Mouse (Mus musculus) limb, embryonic 14.5 days (tissue): ENCODE measurements around the gene Rnf167. TPM values are rescaled to one million over a fixed set of nuclear protein-coding genes. Genes with fewer than 3 reads are reported as not detected.

Source experiments
- ATAC-seq: fragments of 200-750 bp; cut with Nextera tagmentation; 2 replicates; pipeline ENCODE4 v1.8.0; 2017; ENCODE audit warnings: low read depth, moderate number of reproducible peaks, moderate TSS enrichment; ENCODE audit not compliant: low FRiP score
- DNase-seq: peaks from one replicate; pipeline ENCODE4 v3.0.0-alpha.2; 2015; ENCODE audit warnings: low spot score
- H3K27ac ChIP-seq: fragments of 300-500 bp; sonication (generic); replicated peaks from 2 replicates; pipeline ENCODE4 v1.5.1; 2014; ENCODE audit warnings: low read depth, mild to moderate bottlenecking, low read length, moderate library complexity, mixed read lengths
- H3K27me3 ChIP-seq: fragments of 300-500 bp; sonication (generic); 2 replicates; pipeline ENCODE4 v1.6.1; 2014; ENCODE audit warnings: low read length, mixed read lengths; ENCODE audit not compliant: control insufficient read depth, insufficient read depth
- H3K36me3 ChIP-seq: fragments of 300-500 bp; sonication (generic); 2 replicates; pipeline ENCODE4 v1.6.1; 2014; ENCODE audit warnings: mild to moderate bottlenecking, low read length, moderate library complexity, mixed read lengths; ENCODE audit not compliant: control insufficient read depth, insufficient read depth
- H3K4me1 ChIP-seq: fragments of 300-500 bp; sonication (generic); 2 replicates; pipeline ENCODE4 v1.6.1; 2014; ENCODE audit warnings: antibody characterized with exemption, low read length, mixed read lengths; ENCODE audit not compliant: control insufficient read depth, insufficient read depth
- H3K4me2 ChIP-seq: fragments of 300-500 bp; sonication (generic); replicated peaks from 2 replicates; pipeline ENCODE4 v1.6.1; 2014; ENCODE audit warnings: low read depth, mild to moderate bottlenecking, low read length, moderate library complexity; ENCODE audit not compliant: severe bottlenecking
- H3K4me3 ChIP-seq: fragments of 300-500 bp; sonication (generic); replicated peaks from 2 replicates; pipeline ENCODE4 v1.5.1; 2014; ENCODE audit warnings: low read length
- H3K9ac ChIP-seq: fragments of 300-500 bp; sonication (generic); 2 replicates; pipeline ENCODE4 v1.6.1; 2014; ENCODE audit warnings: mild to moderate bottlenecking, low read depth, low read length, moderate library complexity; ENCODE audit not compliant: severe bottlenecking
- H3K9me3 ChIP-seq: fragments of 300-500 bp; sonication (generic); 2 replicates; pipeline ENCODE4 v1.6.1; 2016; ENCODE audit warnings: low read length; ENCODE audit not compliant: control insufficient read depth
- POLR2A ChIP-seq: fragments of 200-500 bp; IDR thresholded peaks from 2 replicates; pipeline ENCODE4 v1.8.0; 2012; ENCODE audit warnings: inconsistent platforms, mild to moderate bottlenecking, moderate library complexity, borderline replicate concordance; ENCODE audit not compliant: insufficient read depth, insufficient read length; ENCODE audit errors: extremely low read depth
- WGBS: fragments of 180-500 bp; shearing (Covaris S2); extraction: QIAGEN DNeasy Blood & Tissue Kit; methylation state at CpG from one replicate; pipeline ENCODE4 v1.1.7; 2014; 5-methylcytosine and 5-hydroxymethylcytosine counted together
- polyA plus RNA-seq, 2 experiments: library from polyadenylated mRNA; depleted of rRNA in 1 of 2; stranded (reverse) in 1 of 2; unstranded in 1 of 2; fragments of >200 nt; fragmentation: Nextera tagmentation in 1 of 2; extraction: Ambion mirVana in 1 of 2; gene quantifications; 2 replicates each; pipeline versions ENCODE4 v1.2.1 to v1.2.3; 2012 to 2014

Gene Rnf167
- polyA plus RNA-seq, 2 experiments = 96.3 to 109 TPM

DNA sequence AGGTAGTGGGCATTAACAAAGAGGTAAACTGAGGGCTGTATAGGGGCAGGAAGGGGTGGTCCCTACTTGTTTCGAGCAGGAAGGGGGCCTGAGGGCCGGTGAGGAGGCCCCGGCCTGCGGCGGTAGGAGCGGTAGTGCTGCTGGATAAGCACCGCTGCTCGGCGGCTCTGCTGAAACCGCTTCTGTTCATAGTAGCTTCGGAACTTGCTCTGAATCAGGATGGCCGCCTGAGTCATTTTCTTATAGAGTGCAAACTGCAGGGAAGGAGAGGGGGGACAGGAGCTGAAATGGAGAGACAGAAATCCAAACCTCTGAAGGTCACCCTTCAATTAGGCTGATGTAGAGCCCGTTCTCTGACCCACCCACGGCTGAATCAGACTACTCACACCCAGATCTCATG, 23.4 kb downstream of the Rnf167 start:
- Histone ChIP-seq H3K4me2 (peak overlapping the region; percentile 87), H3K9me3 (no peaks in the 10 kb centered on the region), H3K4me3 (peak overlapping the region; percentile 65), H3K27ac (peak overlapping the region; percentile 97), H3K27me3 (no peaks in the 10 kb centered on the region), H3K4me1 (peaks cover 11% of the 10 kb centered on the region), H3K9ac (peak overlapping the region; percentile 73), H3K36me3 (peaks cover 48% of the 10 kb centered on the region)
- 54% methylated on average over 14 of the region's 14 CpGs for WGBS
- DNase-seq = no peak
- ATAC-seq = no peak
- TF ChIP-seq POLR2A = no peak

- peaks cover 11% of the 10 kb centered on the region for H3K4me1 ChIP-seq
- H3K9ac ChIP-seq = no peak overlapping the region
- H3K4me3 ChIP-seq = no peak overlapping the region
- H3K4me2 ChIP-seq = peak overlapping the region; percentile 87; the same call in 1 of the 2 replicates
- no peak for ATAC-seq
- no peak overlapping the region for H3K27ac ChIP-seq
- no peaks in the 10 kb centered on the region for H3K9me3 ChIP-seq
- no peaks in the 10 kb centered on the region for H3K27me3 ChIP-seq
- WGBS = 89% methylated on average over 16 of the region's 16 CpGs
- no peak for TF ChIP-seq POLR2A
- DNase-seq = no peak
- H3K36me3 ChIP-seq = peaks cover 48% of the 10 kb centered on the region
Measured at GRCm38 (mm10) chr11:70671333-70672047, 24.5 kb downstream of the Rnf167 start.

GRCm38 (mm10) chr11:70674014-70674413, 27.0 kb downstream of the Rnf167 start:
- H3K9me3 ChIP-seq = no peaks in the 10 kb centered on the region
- H3K9ac ChIP-seq = no peak overlapping the region
- ATAC-seq (no peak), DNase-seq (no peak)
- H3K36me3 ChIP-seq = peaks cover 51% of the 10 kb centered on the region
- H3K4me3 ChIP-seq = no peak overlapping the region
- no peak overlapping the region for H3K4me2 ChIP-seq
- no peaks in the 10 kb centered on the region for H3K27me3 ChIP-seq
- TF ChIP-seq POLR2A = no peak
- H3K27ac ChIP-seq = no peak overlapping the region
- 83% methylated on average over 6 of the region's 6 CpGs for WGBS
- H3K4me1 ChIP-seq = 0 out of 2 replicates have a peak, but pooled peaks cover 2% of the 10 kb centered on the region

DNA sequence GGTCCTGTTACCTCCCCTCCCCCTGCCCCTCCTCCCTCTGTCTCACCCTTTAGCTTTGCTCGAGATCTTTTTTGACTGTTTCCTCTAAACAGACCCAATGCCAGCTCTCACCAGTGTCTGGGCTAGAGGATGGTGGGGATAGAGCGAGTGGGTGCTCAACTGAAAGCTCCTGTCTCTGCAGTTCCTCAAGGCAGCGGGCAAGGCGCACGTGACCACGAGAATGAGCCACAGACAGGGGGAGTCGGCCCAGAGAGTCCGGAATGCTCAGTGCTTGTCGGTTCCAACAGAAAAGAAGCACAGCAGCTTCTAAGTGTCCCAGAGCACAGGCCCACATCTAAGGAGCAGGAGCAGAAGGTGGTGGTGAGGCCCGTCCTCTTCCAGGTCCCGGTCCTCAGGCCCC, 27.5 kb downstream of the Rnf167 start:
- Histone ChIP-seq H3K36me3 (peaks cover 56% of the 10 kb centered on the region), H3K9me3 (no peaks in the 10 kb centered on the region), H3K9ac (no peak overlapping the region), H3K27ac (no peak overlapping the region), H3K4me1 (0 out of 2 replicates have a peak, but pooled peaks cover 2% of the 10 kb centered on the region), H3K27me3 (no peaks in the 10 kb centered on the region), H3K4me2 (no peak overlapping the region), H3K4me3 (no peak overlapping the region)
- WGBS = 68% methylated on average over 10 of the region's 11 CpGs
- ATAC-seq (no peak), DNase-seq (no peak)
- TF ChIP-seq POLR2A = no peak

- peaks cover 63% of the 10 kb centered on the region for H3K36me3 ChIP-seq
- DNase-seq (no peak), ATAC-seq (no peak)
- no peaks in the 10 kb centered on the region for H3K27me3 ChIP-seq
- no peaks in the 10 kb centered on the region for H3K4me1 ChIP-seq
- H3K27ac ChIP-seq = no peak overlapping the region
- no peak overlapping the region for H3K4me2 ChIP-seq
- H3K9me3 ChIP-seq = no peaks in the 10 kb centered on the region
- H3K4me3 ChIP-seq = no peak overlapping the region
- no peak for TF ChIP-seq POLR2A
- no peak overlapping the region for H3K9ac ChIP-seq
- WGBS = 78% methylated on average over 9 of the region's 9 CpGs
Measured at GRCm38 (mm10) chr11:70678092-70678491, 31.1 kb downstream of the Rnf167 start.
